Mouse (Mus musculus): ENCODE data around the gene Gm11549.

DNA sequence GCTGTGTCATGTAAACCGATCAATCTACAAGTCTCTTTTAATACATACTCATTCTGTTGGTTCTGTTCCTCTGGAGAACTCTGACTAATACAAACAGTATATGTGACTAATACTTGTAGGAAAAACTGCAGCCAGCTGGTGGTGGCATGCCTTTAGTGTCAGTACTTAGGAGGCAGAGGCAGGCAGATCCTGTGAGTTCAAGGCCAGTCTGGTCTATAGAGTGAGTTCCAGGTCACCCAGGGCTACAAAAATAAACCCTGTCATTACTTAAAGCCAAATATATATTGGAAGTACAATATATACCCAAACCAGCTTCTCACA lies 32.1 kb downstream of the Gm11549 start:
- TF ChIP-seq CTCF (IDR thresholded peaks at IDR 0.05; ENCODE audit: low read depth) (no peak), EP300 (IDR thresholded peaks at IDR 0.05; ENCODE audit: low read depth) (no peak)
